Mouse (Mus musculus) neural tube, embryonic 11.5 days (tissue): ENCODE results near the gene Srp54b. TPM values are rescaled to one million over a fixed set of nuclear protein-coding genes. Genes with fewer than 3 reads are reported as not detected.
"Not testable (repeated sequence)": the region's sequence is repeated elsewhere in the genome, so short reads cannot be mapped to it uniquely, and the experiment has no call there.

Experiments used
- ATAC-seq: fragments of 200-750 bp; cut with Nextera tagmentation; 2 replicates; pipeline ENCODE4 v1.8.0; 2017; ENCODE audit warnings: moderate number of reproducible peaks, mild to moderate bottlenecking, moderate TSS enrichment, moderate library complexity; ENCODE audit not compliant: insufficient read depth, low FRiP score, low TSS enrichment
- DNase-seq: peaks from one replicate; pipeline ENCODE4 v3.0.0-alpha.2; 2015; ENCODE audit warnings: low spot score
- H3K27ac ChIP-seq: fragments of 300-500 bp; sonication (generic); 2 replicates; pipeline ENCODE4 v1.5.1; 2014; ENCODE audit warnings: low read depth, mild to moderate bottlenecking, low read length
- H3K27me3 ChIP-seq: fragments of 300-500 bp; sonication (generic); 2 replicates; pipeline ENCODE4 v1.6.1; 2014; ENCODE audit warnings: mild to moderate bottlenecking, low read length, mixed read lengths; ENCODE audit not compliant: control insufficient read depth, insufficient read depth
- H3K36me3 ChIP-seq: fragments of 300-500 bp; sonication (generic); 2 replicates; pipeline ENCODE4 v1.6.1; 2014; ENCODE audit warnings: mild to moderate bottlenecking, low read length, moderate library complexity, mixed read lengths; ENCODE audit not compliant: control insufficient read depth, insufficient read depth
- H3K4me1 ChIP-seq: fragments of 300-500 bp; sonication (generic); 2 replicates; pipeline ENCODE4 v1.6.1; 2014; ENCODE audit warnings: low read length, mixed read lengths; ENCODE audit not compliant: control insufficient read depth, insufficient read depth
- H3K4me2 ChIP-seq: fragments of 300-500 bp; sonication (generic); 2 replicates; pipeline ENCODE4 v1.6.1; 2014; ENCODE audit warnings: low read depth, mild to moderate bottlenecking, moderate library complexity
- H3K4me3 ChIP-seq: fragments of 300-500 bp; sonication (generic); 2 replicates; pipeline ENCODE4 v1.5.1; 2014; ENCODE audit warnings: low read depth, low read length
- H3K9ac ChIP-seq: fragments of 300-500 bp; sonication (generic); 2 replicates; pipeline ENCODE4 v1.6.1; 2014; ENCODE audit warnings: mild to moderate bottlenecking, low read length
- H3K9me3 ChIP-seq: fragments of 300-500 bp; sonication (generic); 2 replicates; pipeline ENCODE4 v1.6.1; 2016; ENCODE audit warnings: low read length; ENCODE audit not compliant: control insufficient read depth
- WGBS: fragments of 180-500 bp; shearing (Covaris S2); extraction: QIAGEN DNeasy Blood & Tissue Kit; methylation state at CpG from one replicate; pipeline ENCODE4 v1.1.7; 2014; 5-methylcytosine and 5-hydroxymethylcytosine counted together
- polyA plus RNA-seq: library from polyadenylated mRNA; unstranded; fragments of >200 nt; fragmentation: Nextera tagmentation; extraction: Ambion mirVana; gene quantifications from 2 replicates; pipeline ENCODE4 v1.2.1, GENCODE M21; 2014

Gene Srp54b
- polyA plus RNA-seq, result 52.1 and 53.9 TPM in 2 replicates

DNA sequence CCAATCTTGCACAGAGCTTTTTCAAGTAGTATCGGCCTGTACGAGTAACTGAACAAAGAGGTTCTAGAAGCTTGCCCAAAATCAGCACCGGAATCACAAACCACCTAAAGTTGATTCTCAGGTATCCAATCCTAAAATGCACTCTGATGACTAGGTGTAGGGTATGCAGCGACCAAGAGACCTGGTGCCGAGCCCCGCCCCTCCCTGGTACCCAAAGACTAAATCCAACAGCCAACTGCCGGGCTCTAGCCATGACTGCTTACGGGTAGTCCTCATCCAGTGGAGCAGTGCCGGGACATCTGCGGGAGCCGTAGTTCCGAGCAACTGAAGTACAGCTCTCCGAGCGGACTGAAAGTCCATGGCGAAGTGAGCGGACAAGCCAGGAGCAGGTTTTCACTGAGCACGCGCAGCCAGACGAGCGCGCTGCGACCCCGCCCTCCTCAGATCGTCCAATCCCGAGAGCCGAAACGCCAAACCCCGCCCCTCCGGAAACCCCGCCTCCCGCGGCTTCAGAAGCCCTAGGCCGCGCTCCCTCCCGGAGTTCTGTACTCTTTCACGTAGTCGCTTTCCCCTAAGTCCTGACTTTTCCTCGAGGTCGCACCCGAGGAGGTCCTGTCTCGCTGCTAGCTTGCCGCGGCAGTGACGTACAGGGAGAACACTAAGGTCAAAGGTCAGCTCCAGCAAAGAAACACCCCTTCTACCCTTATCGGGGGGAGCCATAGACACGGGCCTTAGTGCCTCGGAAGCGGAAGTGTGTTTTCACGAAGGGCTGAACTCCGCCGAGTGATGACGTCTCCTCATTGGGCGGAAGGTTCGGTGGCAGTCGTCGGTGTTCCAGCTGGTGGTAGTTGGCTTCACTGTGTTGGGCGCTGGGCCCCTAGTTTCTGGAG lies at the start of gene Srp54b:
Srp54b (plus strand) TSS at position 546 of the 890 bp plus-strand sequence.
- H3K27ac ChIP-seq, H3K9ac ChIP-seq, H3K4me2 ChIP-seq, H3K27me3 ChIP-seq, H3K36me3 ChIP-seq, H3K4me3 ChIP-seq, H3K4me1 ChIP-seq, DNase-seq, H3K9me3 ChIP-seq: not testable (repeated sequence)
- WGBS, result no CpG with 5 or more reads among the region's 57 CpGs
- peak; percentile 99 for ATAC-seq

DNA sequence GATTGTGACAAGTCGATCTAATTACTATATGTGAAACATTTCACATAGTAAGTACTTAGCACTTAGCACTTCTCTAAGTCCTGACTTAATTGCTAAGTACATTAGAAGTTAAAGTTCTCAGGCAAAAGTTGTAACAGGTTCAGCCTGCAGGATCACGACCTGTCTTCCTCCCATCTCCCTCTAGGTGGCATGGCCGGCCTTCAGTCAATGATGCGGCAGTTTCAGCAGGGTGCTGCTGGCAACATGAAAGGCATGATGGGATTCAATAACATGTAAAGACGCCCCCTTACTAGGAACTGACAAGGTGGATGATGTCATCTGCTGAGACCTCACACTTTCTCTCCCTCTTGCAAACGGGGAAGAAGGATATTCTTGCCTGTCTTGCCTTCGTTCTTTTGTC lies 42.3 kb upstream of the Srp54b start:
- H3K9ac ChIP-seq, H3K27ac ChIP-seq, DNase-seq, H3K4me3 ChIP-seq, H3K4me1 ChIP-seq, H3K36me3 ChIP-seq, H3K4me2 ChIP-seq, H3K27me3 ChIP-seq, ATAC-seq, H3K9me3 ChIP-seq: not testable (repeated sequence)
- no CpG with 5 or more reads among the region's 7 CpGs for WGBS

DNA sequence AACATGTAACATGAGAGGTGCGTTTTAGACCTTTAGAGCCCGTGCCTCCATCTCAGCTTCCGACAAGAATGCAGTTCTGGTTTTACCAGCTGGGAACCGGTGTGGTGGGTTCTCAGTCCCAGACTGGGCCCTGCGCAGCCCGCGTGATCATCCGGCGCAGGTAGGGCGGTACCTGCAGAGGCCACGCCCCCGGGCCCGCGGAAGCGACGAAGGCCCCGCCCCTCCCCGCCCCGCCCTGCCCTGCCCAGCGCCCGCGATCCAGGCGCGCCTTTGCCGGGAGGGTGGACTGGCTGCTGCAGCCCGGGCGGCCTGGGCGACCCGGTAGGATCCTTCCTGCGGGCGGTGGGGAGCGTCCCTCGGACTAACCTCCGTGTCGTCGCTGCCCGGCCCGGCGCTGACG lies 30.7 kb upstream of the Srp54b start, which contains the start of gene Fam177a:
Fam177a (plus strand) TSS at position 228 of the 400 bp plus-strand sequence.
- WGBS, result no CpG with 5 or more reads among the region's 40 CpGs
- not testable (repeated sequence) for H3K4me3 ChIP-seq, H3K4me1 ChIP-seq, H3K36me3 ChIP-seq, DNase-seq, H3K27me3 ChIP-seq, H3K9ac ChIP-seq, H3K9me3 ChIP-seq, H3K27ac ChIP-seq, H3K4me2 ChIP-seq
- peak; percentile 94 for ATAC-seq

DNA sequence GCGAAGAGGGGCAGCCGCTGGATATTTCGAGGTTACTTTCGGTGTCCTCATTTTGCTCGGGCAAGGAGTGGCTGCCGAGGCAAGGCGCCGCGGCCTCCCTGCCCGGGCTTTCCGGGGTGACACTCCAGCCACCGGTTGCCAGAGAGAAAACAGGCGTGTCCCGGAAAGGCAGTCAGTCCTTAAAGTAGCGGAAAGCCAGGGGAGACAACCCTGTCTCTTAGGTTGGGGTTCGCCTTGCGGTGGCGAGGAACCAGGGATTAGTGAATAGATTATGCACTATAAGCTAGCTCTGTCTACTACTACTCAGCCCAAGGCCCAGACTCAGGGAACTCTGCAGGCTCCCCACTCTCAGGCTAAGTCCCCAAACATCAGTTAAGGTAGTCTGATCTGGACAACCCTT lies 30.2 kb upstream of the Srp54b start:
- not testable (repeated sequence) for DNase-seq, H3K4me2 ChIP-seq, H3K4me1 ChIP-seq, H3K9ac ChIP-seq, H3K27ac ChIP-seq, H3K4me3 ChIP-seq, H3K36me3 ChIP-seq, H3K9me3 ChIP-seq, H3K27me3 ChIP-seq
- no CpG with 5 or more reads among the region's 18 CpGs for WGBS
- ATAC-seq, result peak; percentile 61; the same call in 1 of the 2 replicates

DNA sequence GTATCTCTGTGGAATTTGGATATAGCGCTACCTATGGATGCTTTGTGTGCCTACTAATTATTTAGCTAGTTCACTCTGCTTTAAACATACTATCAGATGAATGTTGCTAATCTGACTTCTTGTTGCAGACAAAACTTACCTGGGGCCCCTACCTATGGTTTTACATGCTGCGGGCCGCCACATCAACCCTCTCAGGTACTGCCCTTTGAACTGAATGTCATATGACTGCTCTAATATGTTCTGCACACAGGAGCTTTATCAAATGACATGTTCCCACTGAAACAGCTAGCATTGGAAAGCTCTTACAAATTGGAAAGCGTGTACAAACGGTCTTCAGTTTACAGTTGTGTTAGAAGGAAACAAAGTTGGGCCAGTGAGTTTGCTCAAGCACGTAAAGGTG lies 19.4 kb upstream of the Srp54b start:
- not testable (repeated sequence) for H3K4me3 ChIP-seq, H3K9me3 ChIP-seq, H3K4me2 ChIP-seq, H3K9ac ChIP-seq, ATAC-seq, H3K27ac ChIP-seq, H3K4me1 ChIP-seq, H3K27me3 ChIP-seq, H3K36me3 ChIP-seq, DNase-seq
- WGBS, result no CpG with 5 or more reads among the region's 6 CpGs

DNA sequence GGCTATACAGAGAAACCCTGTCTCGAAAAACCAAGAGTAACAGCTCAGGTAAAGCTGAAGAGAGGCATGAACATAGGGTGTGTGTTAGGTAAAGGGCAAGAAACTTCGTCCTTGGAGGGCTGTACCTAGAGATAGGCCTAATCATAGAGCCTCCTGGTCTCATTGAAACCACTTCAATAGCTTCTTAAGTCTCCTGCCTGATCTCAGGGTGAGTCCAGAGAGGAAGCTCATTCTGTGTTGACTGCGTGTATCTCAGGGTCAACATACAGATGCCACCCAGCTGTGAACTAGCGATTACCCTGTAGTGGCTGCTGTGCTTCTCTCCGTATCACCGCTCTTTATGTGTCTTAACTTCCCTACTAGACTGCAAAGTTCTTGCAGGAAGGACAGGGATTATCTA lies 17.0 kb upstream of the Srp54b start:
- H3K4me3 ChIP-seq, H3K9ac ChIP-seq, H3K4me2 ChIP-seq, H3K9me3 ChIP-seq, H3K27ac ChIP-seq, DNase-seq, H3K27me3 ChIP-seq, ATAC-seq, H3K4me1 ChIP-seq, H3K36me3 ChIP-seq: not testable (repeated sequence)
- WGBS, result no CpG with 5 or more reads among the region's 6 CpGs

DNA sequence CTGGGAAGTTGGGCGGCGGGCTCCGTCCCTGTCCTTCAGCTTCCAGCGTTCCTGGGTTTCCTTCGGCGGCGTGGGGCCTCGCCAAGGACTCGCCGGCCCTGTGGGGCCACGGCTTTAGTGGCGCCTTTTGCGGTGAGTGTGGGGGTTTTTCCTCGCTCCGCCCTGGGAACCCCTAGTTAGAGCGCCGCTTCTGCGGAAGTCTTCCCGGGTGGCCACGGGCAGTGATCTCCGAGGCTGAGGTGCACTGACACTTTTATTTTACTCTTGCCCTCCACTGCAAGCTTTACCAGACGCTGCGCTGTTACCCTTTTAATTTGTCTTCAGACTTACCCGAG lies 512 bp downstream of the Srp54b start:
- ATAC-seq, result peak; percentile 49; the same call in 1 of the 2 replicates
- not testable (repeated sequence) for H3K4me2 ChIP-seq, H3K4me3 ChIP-seq

DNA sequence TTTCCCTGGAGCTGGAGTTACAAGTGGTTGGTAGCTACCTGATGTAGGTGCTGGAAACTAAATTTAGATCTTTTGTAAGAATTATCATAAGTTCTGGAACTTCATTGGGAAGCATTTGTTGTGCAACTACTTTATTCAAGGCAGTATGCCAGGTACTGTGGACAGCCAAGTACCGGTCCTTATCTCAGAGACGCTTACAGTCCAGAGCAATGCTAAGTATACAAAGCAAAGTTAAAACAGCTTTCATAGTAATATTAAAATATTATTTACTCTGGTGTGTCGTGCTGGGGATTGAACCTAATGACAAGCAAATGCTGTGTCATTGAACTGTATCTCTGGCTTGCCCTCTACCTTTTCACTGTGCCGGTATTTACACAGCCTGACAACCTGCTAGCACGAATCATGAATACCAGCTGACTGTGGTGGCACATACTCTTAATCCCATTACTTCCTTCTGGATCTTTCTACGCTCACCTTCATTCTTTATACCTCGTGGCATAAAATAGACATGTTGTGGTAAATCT lies 12.2 kb downstream of the Srp54b start:
- WGBS, result no CpG with 5 or more reads among the region's 7 CpGs
- not testable (repeated sequence) for H3K4me2 ChIP-seq, H3K4me3 ChIP-seq, H3K27ac ChIP-seq, H3K4me1 ChIP-seq, ATAC-seq, H3K36me3 ChIP-seq, DNase-seq, H3K9me3 ChIP-seq, H3K27me3 ChIP-seq, H3K9ac ChIP-seq

More for the DNA sequence above, 512 bp downstream of the Srp54b start:
- H3K27ac ChIP-seq, H3K36me3 ChIP-seq, H3K9ac ChIP-seq, DNase-seq, H3K9me3 ChIP-seq, H3K27me3 ChIP-seq, H3K4me1 ChIP-seq: not testable (repeated sequence)
- WGBS, result 0% methylated on average over 8 of the region's 24 CpGs

DNA sequence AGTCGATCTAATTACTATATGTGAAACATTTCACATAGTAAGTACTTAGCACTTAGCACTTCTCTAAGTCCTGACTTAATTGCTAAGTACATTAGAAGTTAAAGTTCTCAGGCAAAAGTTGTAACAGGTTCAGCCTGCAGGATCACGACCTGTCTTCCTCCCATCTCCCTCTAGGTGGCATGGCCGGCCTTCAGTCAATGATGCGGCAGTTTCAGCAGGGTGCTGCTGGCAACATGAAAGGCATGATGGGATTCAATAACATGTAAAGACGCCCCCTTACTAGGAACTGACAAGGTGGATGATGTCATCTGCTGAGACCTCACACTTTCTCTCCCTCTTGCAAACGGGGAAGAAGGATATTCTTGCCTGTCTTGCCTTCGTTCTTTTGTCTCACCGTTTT lies 32.8 kb downstream of the Srp54b start:
- H3K9ac ChIP-seq, H3K9me3 ChIP-seq, H3K4me3 ChIP-seq, DNase-seq, H3K4me2 ChIP-seq, H3K4me1 ChIP-seq, H3K36me3 ChIP-seq, H3K27me3 ChIP-seq, H3K27ac ChIP-seq, ATAC-seq: not testable (repeated sequence)
- WGBS, result no CpG with 5 or more reads among the region's 8 CpGs
